Mouse (Mus musculus): ENCODE results near the gene Zbtb34. TPM values are rescaled to one million over a fixed set of nuclear protein-coding genes. Genes with fewer than 3 reads are reported as not detected.

Zbtb34 gene
- polyA plus RNA-seq, 1 experiment, result 11.0 TPM

DNA sequence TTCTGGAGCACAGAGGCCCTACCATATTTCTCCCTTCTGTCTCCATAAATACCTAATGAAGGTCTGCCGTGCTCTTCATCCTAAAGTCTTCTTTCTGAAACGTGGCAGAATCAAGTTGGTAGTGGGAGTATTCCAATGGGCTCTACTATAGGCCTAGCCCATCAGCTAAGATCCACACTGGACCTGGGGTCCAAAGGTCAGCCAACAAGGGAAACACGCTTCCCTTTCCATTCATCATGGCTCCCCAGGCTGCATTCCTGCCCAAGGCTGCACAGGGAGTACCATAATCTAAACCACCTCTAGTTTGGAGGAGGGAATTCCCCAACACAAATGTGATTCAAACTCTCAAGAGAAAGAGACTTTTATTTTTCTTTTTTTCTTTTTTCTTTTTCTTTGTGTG, 61.7 kb downstream of the Zbtb34 start:
- TF ChIP-seq POLR2A (IDR thresholded peaks at IDR 0.05; ENCODE audit: borderline replicate concordance, insufficient read depth, low read length), result no peak
- TF ChIP-seq CTCF (IDR thresholded peaks at IDR 0.05; ENCODE audit: borderline replicate concordance, insufficient read depth, low read depth, low read length), result no peak
- DNase-seq, result no peak
- Histone ChIP-seq H3K27ac (ENCODE audit: insufficient read depth, low read length) (no peak overlapping the region), H3K4me3 (replicated peaks; ENCODE audit: insufficient read depth, low read depth, low read length) (no peak overlapping the region), H3K27me3 (ENCODE audit: control insufficient read depth, insufficient read depth, low read length) (no peaks in the 10 kb centered on the region), H3K4me1 (ENCODE audit: control insufficient read depth, insufficient read depth, low read length) (peaks cover 29% of the 10 kb centered on the region)
- WGBS, result 75% methylated on average over 3 of the region's 3 CpGs

DNA sequence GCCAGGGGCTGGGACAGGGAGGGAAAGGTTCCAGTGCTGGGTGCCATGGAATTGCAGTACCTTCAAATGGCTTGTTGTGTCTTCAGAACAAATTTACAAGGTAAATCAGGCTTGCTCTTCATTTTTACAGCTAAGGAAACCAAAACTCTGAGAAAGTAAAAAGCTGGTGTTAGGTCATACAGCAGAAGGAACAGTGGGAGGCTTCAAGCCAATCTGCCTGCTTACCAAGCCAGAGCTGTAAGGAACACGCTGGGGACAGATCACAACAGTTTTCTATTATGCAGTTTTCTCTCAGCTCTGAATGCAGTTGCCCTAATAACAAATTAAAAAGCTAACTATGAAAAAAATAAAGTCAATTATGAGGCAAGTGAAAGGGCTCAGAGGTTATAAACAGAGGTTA, 62.6 kb downstream of the Zbtb34 start:
- peak in 1 of 2 experiments; percentile 27 for DNase-seq
- Histone ChIP-seq H3K4me1 (ENCODE audit: control insufficient read depth, insufficient read depth, low read length) (peaks cover 29% of the 10 kb centered on the region), H3K4me3 (replicated peaks; ENCODE audit: insufficient read depth, low read depth, low read length) (no peak overlapping the region), H3K27me3 (ENCODE audit: control insufficient read depth, insufficient read depth, low read length) (no peaks in the 10 kb centered on the region), H3K27ac (ENCODE audit: insufficient read depth, low read length) (no peak overlapping the region)
- 3% methylated on average over 1 of the region's 1 CpGs for WGBS
- TF ChIP-seq POLR2A (IDR thresholded peaks at IDR 0.05; ENCODE audit: borderline replicate concordance, insufficient read depth, low read length) (no peak), CTCF (IDR thresholded peaks at IDR 0.05; ENCODE audit: borderline replicate concordance, insufficient read depth, low read depth, low read length) (no peak)

DNA sequence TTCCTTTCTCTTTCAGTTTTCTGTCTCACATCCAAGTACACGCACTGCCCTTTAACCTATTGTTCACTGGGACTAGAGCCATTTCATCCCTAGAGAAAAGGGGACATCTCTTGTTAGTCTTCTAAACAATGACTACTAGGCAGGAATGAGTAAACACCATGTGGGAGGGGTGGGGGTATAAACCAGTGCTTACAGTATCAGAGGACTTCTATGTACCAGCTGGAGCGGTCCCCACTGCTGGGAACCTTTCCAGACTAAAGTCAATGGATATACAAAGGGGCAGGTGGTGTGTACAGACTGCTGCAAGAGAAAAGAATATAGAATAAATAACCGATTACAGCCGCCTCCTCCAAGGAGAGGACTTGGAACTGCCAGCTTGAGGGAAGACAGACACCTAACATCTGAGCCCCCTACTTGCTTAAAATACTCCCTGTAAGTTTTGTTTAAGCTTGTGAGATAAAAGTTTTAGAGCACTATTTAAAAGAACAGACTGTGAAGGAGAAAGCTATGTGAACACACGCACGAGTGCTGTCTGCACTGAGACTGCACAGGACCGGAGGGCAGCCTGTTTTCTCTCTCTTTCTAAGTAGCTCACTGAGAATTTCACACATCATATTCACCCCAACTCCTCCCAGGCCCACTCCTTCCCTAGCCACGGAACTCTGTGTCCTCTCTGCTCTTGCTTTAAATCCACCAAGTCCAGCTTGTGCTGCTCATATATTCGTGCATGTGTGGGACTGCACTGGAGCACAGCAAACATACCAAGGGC, 65.2 kb downstream of the Zbtb34 start:
- TF ChIP-seq POLR2A (IDR thresholded peaks at IDR 0.05; ENCODE audit: borderline replicate concordance, insufficient read depth, low read length) (no peak), CTCF (IDR thresholded peaks at IDR 0.05; ENCODE audit: borderline replicate concordance, insufficient read depth, low read depth, low read length) (no peak)
- DNase-seq, result peak in 1 of 2 experiments; percentile 41
- Histone ChIP-seq H3K27ac (ENCODE audit: insufficient read depth, low read length) (peak overlapping the region; percentile 25; the same call in 1 of the 2 replicates), H3K4me3 (replicated peaks; ENCODE audit: insufficient read depth, low read depth, low read length) (no peak overlapping the region), H3K4me1 (ENCODE audit: control insufficient read depth, insufficient read depth, low read length) (peaks cover 37% of the 10 kb centered on the region), H3K27me3 (ENCODE audit: control insufficient read depth, insufficient read depth, low read length) (no peaks in the 10 kb centered on the region)
- WGBS, result 30% methylated on average over 9 of the region's 9 CpGs

DNA sequence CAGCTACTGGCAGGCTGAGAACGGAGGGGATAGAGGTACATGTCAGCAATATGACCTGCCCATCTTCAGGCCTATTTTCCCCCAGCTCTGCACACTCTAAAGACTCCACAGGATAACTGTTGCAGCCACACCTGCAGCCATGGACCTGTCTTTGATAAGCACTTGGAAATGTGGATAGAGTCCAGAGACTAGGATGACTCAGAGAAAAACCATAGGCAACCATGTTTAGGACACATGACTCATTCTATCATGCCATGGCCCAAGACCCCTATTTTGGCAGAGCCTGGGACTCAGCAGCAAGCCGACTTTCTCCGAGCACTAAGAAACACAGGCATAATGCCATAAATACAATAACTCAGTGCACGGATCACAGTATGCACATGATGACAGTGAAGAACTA, 66.5 kb downstream of the Zbtb34 start:
- Histone ChIP-seq H3K4me1 (ENCODE audit: control insufficient read depth, insufficient read depth, low read length) (peaks cover 42% of the 10 kb centered on the region), H3K27me3 (ENCODE audit: control insufficient read depth, insufficient read depth, low read length) (no peaks in the 10 kb centered on the region), H3K4me3 (replicated peaks; ENCODE audit: insufficient read depth, low read depth, low read length) (no peak overlapping the region), H3K27ac (ENCODE audit: insufficient read depth, low read length) (no peak overlapping the region)
- DNase-seq, result peak in 1 of 2 experiments; percentile 46
- TF ChIP-seq POLR2A (IDR thresholded peaks at IDR 0.05; ENCODE audit: borderline replicate concordance, insufficient read depth, low read length), result no peak
- TF ChIP-seq CTCF (IDR thresholded peaks at IDR 0.05; ENCODE audit: borderline replicate concordance, insufficient read depth, low read depth, low read length), result no peak
- WGBS, result 53% methylated on average over 4 of the region's 4 CpGs

DNA sequence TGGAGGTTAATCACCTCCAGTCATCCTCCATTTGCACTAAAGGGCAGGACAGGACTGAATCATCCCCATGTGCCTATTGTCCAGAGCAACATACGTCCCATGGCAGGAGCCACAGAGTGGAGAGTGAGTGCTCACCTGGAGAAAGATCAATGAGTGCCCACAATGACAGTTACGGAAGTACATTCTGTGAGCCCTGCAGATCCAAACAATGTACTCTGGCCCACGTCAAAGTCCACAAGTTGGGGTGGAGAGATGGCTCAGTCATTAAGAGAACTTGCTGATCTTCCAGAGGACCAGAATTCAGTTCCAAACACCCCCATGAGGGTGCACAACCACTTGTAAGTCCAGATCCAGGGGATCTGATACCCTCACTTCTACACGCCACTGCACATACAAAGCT, 67.2 kb downstream of the Zbtb34 start:
- Histone ChIP-seq H3K4me3 (replicated peaks; ENCODE audit: insufficient read depth, low read depth, low read length) (no peak overlapping the region), H3K4me1 (ENCODE audit: control insufficient read depth, insufficient read depth, low read length) (peaks cover 34% of the 10 kb centered on the region)

DNA sequence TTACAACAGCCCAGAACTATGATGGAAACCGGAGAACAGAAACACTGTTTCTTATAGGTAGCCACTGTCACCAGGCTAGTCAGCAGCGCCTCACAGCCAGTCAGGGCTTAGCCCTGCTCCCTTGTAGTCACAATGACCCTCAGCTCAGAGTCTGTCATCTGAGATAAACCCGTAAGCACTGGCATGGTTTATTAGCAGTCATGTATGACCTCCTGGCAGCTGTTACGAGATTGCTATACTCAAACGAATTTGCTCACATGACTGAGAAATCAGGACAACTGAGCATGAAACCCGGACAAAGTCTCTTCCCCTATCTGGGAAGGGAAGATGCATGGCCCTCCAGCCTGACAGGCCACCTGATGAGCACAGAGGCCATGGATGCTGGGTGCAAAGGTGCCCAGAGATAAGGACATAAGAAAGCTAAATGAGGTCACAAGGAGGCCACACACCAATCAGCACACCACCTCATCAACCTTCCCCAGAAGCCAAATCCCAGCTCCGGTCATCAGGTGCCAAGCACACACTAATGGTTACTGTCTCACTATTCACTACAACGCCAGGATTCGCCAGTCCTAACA, 69.9 kb downstream of the Zbtb34 start:
- WGBS, result 46% methylated on average over 9 of the region's 9 CpGs
- Histone ChIP-seq H3K4me1 (ENCODE audit: control insufficient read depth, insufficient read depth, low read length) (peaks cover 27% of the 10 kb centered on the region), H3K27ac (ENCODE audit: insufficient read depth, low read length) (peak overlapping the region; percentile 1; the same call in 1 of the 2 replicates), H3K4me3 (replicated peaks; ENCODE audit: insufficient read depth, low read depth, low read length) (no peak overlapping the region), H3K27me3 (ENCODE audit: control insufficient read depth, insufficient read depth, low read length) (no peaks in the 10 kb centered on the region)
- no peak for TF ChIP-seq POLR2A (IDR thresholded peaks at IDR 0.05; ENCODE audit: borderline replicate concordance, insufficient read depth, low read length)
- TF ChIP-seq CTCF (IDR thresholded peaks at IDR 0.05; ENCODE audit: borderline replicate concordance, insufficient read depth, low read depth, low read length), result no peak
- peak in 1 of 2 experiments; percentile 8 for DNase-seq

More for the DNA sequence above, 67.2 kb downstream of the Zbtb34 start:
- DNase-seq, result no peak
- TF ChIP-seq POLR2A (IDR thresholded peaks at IDR 0.05; ENCODE audit: borderline replicate concordance, insufficient read depth, low read length) (no peak), CTCF (IDR thresholded peaks at IDR 0.05; ENCODE audit: borderline replicate concordance, insufficient read depth, low read depth, low read length) (no peak)
- Histone ChIP-seq H3K27ac (ENCODE audit: insufficient read depth, low read length) (no peak overlapping the region), H3K27me3 (ENCODE audit: control insufficient read depth, insufficient read depth, low read length) (no peaks in the 10 kb centered on the region)
- 93% methylated on average over 4 of the region's 4 CpGs for WGBS

DNA sequence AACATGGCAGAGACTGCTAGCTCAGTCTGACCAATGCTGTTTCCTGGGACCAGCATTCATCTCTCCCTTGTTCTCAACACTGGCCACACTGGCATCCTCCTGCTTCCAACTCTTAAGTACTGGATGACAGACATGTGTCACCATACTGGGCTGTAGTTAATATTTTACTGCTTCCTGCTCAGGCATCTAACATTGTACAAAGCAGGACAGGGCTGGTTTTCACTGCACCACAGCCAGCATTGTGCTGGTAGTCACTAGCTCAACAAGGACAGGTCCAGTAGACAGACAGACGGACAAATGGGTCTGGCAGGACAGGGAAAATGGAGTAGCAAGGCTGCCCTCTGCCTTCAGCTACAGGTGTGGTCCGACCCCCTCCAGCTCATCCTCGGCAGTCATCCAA, 70.6 kb downstream of the Zbtb34 start:
- WGBS, result 71% methylated on average over 3 of the region's 3 CpGs
- peaks cover 22% of the 10 kb centered on the region for H3K4me1 ChIP-seq (ENCODE audit: control insufficient read depth, insufficient read depth, low read length)
- TF ChIP-seq POLR2A (IDR thresholded peaks at IDR 0.05; ENCODE audit: borderline replicate concordance, insufficient read depth, low read length), result no peak
- no peak for TF ChIP-seq CTCF (IDR thresholded peaks at IDR 0.05; ENCODE audit: borderline replicate concordance, insufficient read depth, low read depth, low read length)
- no peak overlapping the region for H3K4me3 ChIP-seq (replicated peaks; ENCODE audit: insufficient read depth, low read depth, low read length)
- peak in 1 of 2 experiments; percentile 4 for DNase-seq
- H3K27ac ChIP-seq (ENCODE audit: insufficient read depth, low read length), result no peak overlapping the region
- H3K27me3 ChIP-seq (ENCODE audit: control insufficient read depth, insufficient read depth, low read length), result no peaks in the 10 kb centered on the region

DNA sequence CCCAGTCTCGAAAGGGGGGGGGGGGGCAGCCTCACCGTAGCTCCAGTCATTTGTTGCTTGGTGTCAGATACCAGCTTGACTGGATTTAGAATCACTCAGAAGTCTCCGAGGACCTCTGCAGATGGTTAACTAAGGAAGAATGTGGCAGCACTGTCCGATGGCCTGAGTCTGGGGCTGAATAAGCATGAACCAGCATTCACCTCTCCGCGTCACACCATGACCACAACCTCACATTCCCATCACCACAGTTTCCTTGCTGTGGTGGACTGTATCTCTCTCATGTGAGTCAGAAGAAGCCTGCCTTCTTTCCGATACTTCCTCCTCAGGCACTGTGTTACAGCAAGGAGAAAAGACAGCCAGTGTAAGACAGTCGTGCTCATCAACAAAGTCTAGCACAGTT, 71.9 kb downstream of the Zbtb34 start:
- 88% methylated on average over 8 of the region's 8 CpGs for WGBS
- Histone ChIP-seq H3K27ac (ENCODE audit: insufficient read depth, low read length) (no peak overlapping the region), H3K4me3 (replicated peaks; ENCODE audit: insufficient read depth, low read depth, low read length) (no peak overlapping the region), H3K27me3 (ENCODE audit: control insufficient read depth, insufficient read depth, low read length) (no peaks in the 10 kb centered on the region), H3K4me1 (ENCODE audit: control insufficient read depth, insufficient read depth, low read length) (peaks cover 19% of the 10 kb centered on the region)
- TF ChIP-seq POLR2A (IDR thresholded peaks at IDR 0.05; ENCODE audit: borderline replicate concordance, insufficient read depth, low read length) (no peak), CTCF (IDR thresholded peaks at IDR 0.05; ENCODE audit: borderline replicate concordance, insufficient read depth, low read depth, low read length) (no peak)
- no peak for DNase-seq
